Mouse (Mus musculus) heart, embryonic 13.5 days (tissue): ENCODE results near the gene Tshz2. TPM values are rescaled to one million over a fixed set of nuclear protein-coding genes. Genes with fewer than 3 reads are reported as not detected.

Source experiments
- ATAC-seq: fragments of 200-750 bp; cut with Nextera tagmentation; 2 replicates; pipeline ENCODE4 v1.8.0; 2017; ENCODE audit warnings: moderate TSS enrichment; ENCODE audit not compliant: insufficient number of reproducible peaks, low FRiP score, low TSS enrichment; ENCODE audit errors: extremely low read depth
- H3K27ac ChIP-seq: fragments of 300-500 bp; sonication (generic); replicated peaks from 2 replicates; pipeline ENCODE4 v1.5.1; 2015; ENCODE audit warnings: moderate library complexity, mild to moderate bottlenecking, inconsistent platforms
- H3K27me3 ChIP-seq: fragments of 300-500 bp; sonication (generic); replicated peaks from 2 replicates; pipeline ENCODE4 v1.6.1; 2015; ENCODE audit warnings: mild to moderate bottlenecking, inconsistent platforms
- H3K36me3 ChIP-seq: fragments of 300-500 bp; sonication (generic); 2 replicates; pipeline ENCODE4 v1.6.1; 2015; ENCODE audit warnings: mild to moderate bottlenecking, inconsistent platforms
- H3K4me1 ChIP-seq: fragments of 300-500 bp; sonication (generic); 2 replicates; pipeline ENCODE4 v1.6.1; 2015; ENCODE audit warnings: inconsistent platforms
- H3K4me2 ChIP-seq: fragments of 300-500 bp; sonication (generic); 2 replicates; pipeline ENCODE4 v1.6.1; 2015; ENCODE audit warnings: inconsistent platforms, mild to moderate bottlenecking, moderate library complexity
- H3K4me3 ChIP-seq: fragments of 300-500 bp; sonication (generic); 2 replicates; pipeline ENCODE4 v1.5.1; 2015; ENCODE audit warnings: moderate library complexity, mild to moderate bottlenecking, inconsistent platforms
- H3K9ac ChIP-seq: fragments of 300-500 bp; sonication (generic); 2 replicates; pipeline ENCODE4 v1.6.1; 2015; ENCODE audit warnings: inconsistent platforms, mild to moderate bottlenecking, moderate library complexity
- H3K9me3 ChIP-seq: fragments of 300-500 bp; sonication (generic); 2 replicates; pipeline ENCODE4 v1.6.1; 2016; ENCODE audit warnings: inconsistent platforms
- WGBS: fragments of 180-500 bp; shearing (Covaris S2); methylation state at CpG from one replicate; pipeline ENCODE4 v1.1.7; 2015; ENCODE audit warnings: mixed read lengths; 5-methylcytosine and 5-hydroxymethylcytosine counted together
- polyA plus RNA-seq: library from polyadenylated mRNA; unstranded; fragments of >200 nt; fragmentation: Nextera tagmentation; extraction: Ambion mirVana; gene quantifications from 2 replicates; pipeline ENCODE4 v1.2.1, GENCODE M21; 2015

The Tshz2 gene
- polyA plus RNA-seq, 1 experiment from 2014 or later = 4.1 TPM

GRCm38 (mm10) chr2:169821021-169821441 lies 188.2 kb downstream of the Tshz2 start:
- no peaks in the 10 kb centered on the region for H3K27me3 ChIP-seq
- H3K4me2 ChIP-seq = no peak overlapping the region
- 0 out of 2 replicates have a peak, but pooled peaks cover 2% of the 10 kb centered on the region for H3K4me1 ChIP-seq
- H3K4me3 ChIP-seq = no peak overlapping the region
- no peak overlapping the region for H3K9ac ChIP-seq
- no peaks in the 10 kb centered on the region for H3K36me3 ChIP-seq
- 89% methylated on average over 9 of the region's 9 CpGs for WGBS
- no peaks in the 10 kb centered on the region for H3K9me3 ChIP-seq
- H3K27ac ChIP-seq = no peak overlapping the region
- no peak for ATAC-seq

DNA sequence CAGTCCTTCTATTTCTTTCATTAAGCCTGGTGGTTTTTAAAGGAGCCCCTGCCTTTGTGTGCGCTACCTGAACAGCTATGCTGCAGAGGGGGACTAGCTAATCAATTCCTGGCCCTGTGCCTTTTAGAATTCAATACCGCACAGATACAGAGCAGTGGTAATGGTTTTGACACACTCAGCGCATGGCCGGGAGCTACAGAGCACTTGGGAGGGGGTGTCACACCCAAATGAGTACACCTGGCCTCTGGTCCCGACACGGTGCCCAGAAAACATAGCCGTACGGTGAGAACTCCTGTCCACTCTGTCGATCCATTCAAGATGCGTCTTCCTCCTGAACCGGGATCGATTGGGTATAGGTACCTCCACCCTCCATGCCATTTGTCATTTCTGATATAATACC lies 193.1 kb downstream of the Tshz2 start:
- no peak overlapping the region for H3K9ac ChIP-seq
- 0 out of 2 replicates have a peak overlapping the region, but pooled peaks have one; percentile 9 for H3K4me2 ChIP-seq
- H3K27ac ChIP-seq = no peak overlapping the region
- 78% methylated on average over 12 of the region's 12 CpGs for WGBS
- 0 out of 2 replicates have a peak, but pooled peaks cover 9% of the 10 kb centered on the region for H3K4me1 ChIP-seq
- ATAC-seq = no peak
- H3K9me3 ChIP-seq = no peaks in the 10 kb centered on the region
- no peaks in the 10 kb centered on the region for H3K36me3 ChIP-seq
- H3K4me3 ChIP-seq = no peak overlapping the region
- H3K27me3 ChIP-seq = no peaks in the 10 kb centered on the region

DNA sequence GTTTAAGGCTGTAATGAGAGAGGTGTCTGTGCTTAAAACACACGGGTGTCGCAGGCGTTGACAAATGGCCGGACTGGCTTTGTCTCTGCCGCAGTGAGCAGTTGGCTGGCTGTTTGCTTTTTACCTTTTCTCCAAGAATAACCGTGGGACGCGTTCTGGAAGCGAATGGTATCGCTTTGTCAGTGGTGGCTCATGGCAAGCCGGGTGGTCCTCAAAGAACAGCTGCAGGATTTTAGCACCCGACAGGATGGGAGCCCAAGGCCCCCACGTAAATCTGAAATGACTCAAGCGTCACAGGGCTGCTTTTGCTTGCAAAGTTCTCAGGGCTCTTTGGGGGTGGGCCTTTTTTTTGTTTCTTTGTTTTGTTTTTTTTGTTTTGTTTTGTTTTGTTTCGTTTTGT lies 193.5 kb downstream of the Tshz2 start:
- Histone ChIP-seq H3K36me3 (no peaks in the 10 kb centered on the region), H3K9me3 (no peaks in the 10 kb centered on the region), H3K27ac (no peak overlapping the region), H3K4me1 (0 out of 2 replicates have a peak, but pooled peaks cover 9% of the 10 kb centered on the region), H3K27me3 (no peaks in the 10 kb centered on the region), H3K4me3 (no peak overlapping the region), H3K9ac (no peak overlapping the region), H3K4me2 (0 out of 2 replicates have a peak overlapping the region, but pooled peaks have one; percentile 9)
- no peak for ATAC-seq
- WGBS = 54% methylated on average over 15 of the region's 15 CpGs

GRCm38 (mm10) chr2:169826833-169827232 lies 194.0 kb downstream of the Tshz2 start:
- H3K27ac ChIP-seq = no peak overlapping the region
- no peak for ATAC-seq
- H3K4me1 ChIP-seq = 0 out of 2 replicates have a peak, but pooled peaks cover 9% of the 10 kb centered on the region
- no peaks in the 10 kb centered on the region for H3K36me3 ChIP-seq
- no peak overlapping the region for H3K4me3 ChIP-seq
- H3K27me3 ChIP-seq = no peaks in the 10 kb centered on the region
- no peaks in the 10 kb centered on the region for H3K9me3 ChIP-seq
- no peak overlapping the region for H3K9ac ChIP-seq
- WGBS = 58% methylated on average over 8 of the region's 8 CpGs
- no peak overlapping the region for H3K4me2 ChIP-seq

- 68% methylated on average over 12 of the region's 12 CpGs for WGBS
- no peak overlapping the region for H3K4me3 ChIP-seq
- no peak overlapping the region for H3K27ac ChIP-seq
- H3K4me1 ChIP-seq = peaks cover 7% of the 10 kb centered on the region
- no peak overlapping the region for H3K4me2 ChIP-seq
- ATAC-seq = no peak
- no peaks in the 10 kb centered on the region for H3K9me3 ChIP-seq
- no peaks in the 10 kb centered on the region for H3K36me3 ChIP-seq
- H3K27me3 ChIP-seq = no peaks in the 10 kb centered on the region
- H3K9ac ChIP-seq = no peak overlapping the region
Observed at GRCm38 (mm10) chr2:169832184-169832583, 199.4 kb downstream of the Tshz2 start.

DNA sequence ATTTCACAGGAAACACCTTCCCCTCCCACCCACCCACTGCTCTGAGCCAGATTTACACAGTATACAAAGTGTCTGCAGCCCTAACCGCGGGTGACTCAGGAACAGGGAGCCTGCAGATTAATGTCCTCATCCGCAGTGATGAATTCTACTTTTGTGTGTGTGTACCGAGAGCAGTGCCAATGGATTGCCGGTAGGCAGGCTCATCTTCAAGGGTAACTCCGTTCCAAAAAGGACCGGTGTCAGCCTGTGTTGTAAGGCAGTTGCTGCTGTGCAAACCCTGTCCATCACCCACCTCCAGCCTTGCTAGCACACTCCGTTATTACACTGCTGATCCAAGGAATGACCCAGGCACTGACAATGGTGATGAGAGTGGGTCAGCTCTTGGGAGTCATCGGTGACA lies 200.8 kb downstream of the Tshz2 start:
- Histone ChIP-seq H3K4me1 (peaks cover 7% of the 10 kb centered on the region), H3K27ac (no peak overlapping the region), H3K27me3 (no peaks in the 10 kb centered on the region), H3K4me2 (no peak overlapping the region), H3K4me3 (no peak overlapping the region), H3K9ac (no peak overlapping the region), H3K9me3 (no peaks in the 10 kb centered on the region), H3K36me3 (no peaks in the 10 kb centered on the region)
- WGBS = 68% methylated on average over 9 of the region's 9 CpGs
- ATAC-seq = no peak

DNA sequence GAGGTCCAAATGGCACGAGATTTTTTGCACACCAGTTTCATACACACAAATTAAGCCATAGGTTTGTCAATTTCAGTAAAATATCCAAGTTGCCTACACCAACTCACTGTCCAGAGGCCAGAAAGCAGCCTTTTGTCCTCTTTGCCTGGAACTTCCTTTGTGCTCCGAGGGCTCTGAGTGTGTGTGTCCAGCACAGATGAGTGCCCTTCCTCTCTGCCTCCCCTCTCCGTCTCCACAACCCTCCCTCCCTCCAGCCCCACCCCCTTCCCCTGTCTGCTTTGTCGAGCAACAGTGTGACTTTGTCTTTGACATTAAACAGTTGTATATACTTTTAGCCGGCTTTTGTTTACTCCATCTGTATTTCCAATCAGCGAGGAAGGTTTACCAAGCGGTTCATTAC lies 201.8 kb downstream of the Tshz2 start:
- Histone ChIP-seq H3K9me3 (no peaks in the 10 kb centered on the region), H3K4me3 (no peak overlapping the region), H3K4me2 (no peak overlapping the region; the same call in 1 of the 2 replicates), H3K9ac (0 out of 2 replicates have a peak overlapping the region, but pooled peaks have one; percentile 14), H3K4me1 (peaks cover 7% of the 10 kb centered on the region), H3K27ac (no peak overlapping the region), H3K36me3 (no peaks in the 10 kb centered on the region), H3K27me3 (no peaks in the 10 kb centered on the region)
- no peak for ATAC-seq
- 29% methylated on average over 7 of the region's 7 CpGs for WGBS

GRCm38 (mm10) chr2:169837031-169837605 lies 204.3 kb downstream of the Tshz2 start:
- H3K9me3 ChIP-seq = no peaks in the 10 kb centered on the region
- no peak overlapping the region for H3K4me2 ChIP-seq
- no peaks in the 10 kb centered on the region for H3K27me3 ChIP-seq
- H3K9ac ChIP-seq = no peak overlapping the region
- no peak overlapping the region for H3K27ac ChIP-seq
- 77% methylated on average over 7 of the region's 7 CpGs for WGBS
- no peaks in the 10 kb centered on the region for H3K36me3 ChIP-seq
- ATAC-seq = no peak
- peaks cover 7% of the 10 kb centered on the region for H3K4me1 ChIP-seq
- no peak overlapping the region for H3K4me3 ChIP-seq

DNA sequence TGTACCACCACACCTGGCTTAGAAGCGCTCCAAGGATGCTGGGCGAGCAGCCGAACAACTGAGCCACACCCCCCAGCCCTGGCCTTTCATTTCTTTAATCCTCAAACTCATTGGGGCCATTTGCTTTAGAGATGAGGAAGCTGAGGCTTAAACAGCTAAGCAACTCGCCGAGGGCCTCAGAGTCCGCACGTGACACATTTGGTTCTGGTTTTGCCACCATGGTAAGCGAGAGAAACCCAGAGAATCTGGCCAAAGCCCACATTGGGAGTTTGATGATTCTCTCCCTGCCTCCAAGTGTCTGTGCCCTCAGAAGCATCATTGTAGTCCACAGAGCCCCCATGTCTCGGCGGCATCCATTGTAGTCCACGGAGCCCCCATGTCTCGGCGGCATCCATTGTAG lies 205.7 kb downstream of the Tshz2 start:
- Histone ChIP-seq H3K36me3 (no peaks in the 10 kb centered on the region), H3K9ac (no peak overlapping the region), H3K4me1 (peaks cover 7% of the 10 kb centered on the region), H3K4me2 (no peak overlapping the region), H3K27me3 (no peaks in the 10 kb centered on the region), H3K4me3 (no peak overlapping the region), H3K27ac (no peak overlapping the region), H3K9me3 (no peaks in the 10 kb centered on the region)
- no peak for ATAC-seq
- WGBS = 92% methylated on average over 13 of the region's 13 CpGs

GRCm38 (mm10) chr2:169841442-169841841 lies 208.6 kb downstream of the Tshz2 start:
- Histone ChIP-seq H3K27me3 (no peaks in the 10 kb centered on the region), H3K9me3 (no peaks in the 10 kb centered on the region), H3K4me3 (no peak overlapping the region), H3K9ac (no peak overlapping the region), H3K4me1 (no peaks in the 10 kb centered on the region), H3K36me3 (no peaks in the 10 kb centered on the region), H3K27ac (no peak overlapping the region), H3K4me2 (no peak overlapping the region)
- ATAC-seq = no peak
- 58% methylated on average over 10 of the region's 10 CpGs for WGBS

- no peak overlapping the region for H3K27ac ChIP-seq
- whole genome bisulfite sequencing = 58% methylated on average over 6 of the region's 6 CpGs
Observed at GRCm38 (mm10) chr2:169842494-169842893, 209.7 kb downstream of the Tshz2 start.

DNA sequence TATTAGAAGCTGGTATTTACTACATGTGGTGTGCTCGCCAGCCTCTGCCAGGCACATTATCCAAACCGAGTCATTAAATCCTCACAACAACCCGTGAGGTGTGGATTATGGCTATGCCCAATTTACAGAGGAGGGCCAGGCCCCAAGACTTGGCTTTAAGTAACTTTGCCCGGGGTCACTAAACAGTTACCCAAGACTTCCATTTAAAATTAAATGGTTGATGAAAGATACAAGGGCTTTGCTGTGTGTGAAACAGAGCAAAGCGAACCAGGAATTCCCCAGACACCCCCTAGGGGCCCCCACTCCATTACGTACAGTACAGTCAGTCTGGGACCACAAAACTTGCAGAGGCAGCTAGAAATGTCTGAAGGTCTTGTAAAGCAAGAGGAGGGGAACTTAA lies 210.7 kb downstream of the Tshz2 start:
- no peaks in the 10 kb centered on the region for H3K9me3 ChIP-seq
- no peak overlapping the region for H3K9ac ChIP-seq
- no peaks in the 10 kb centered on the region for H3K4me1 ChIP-seq
- no peaks in the 10 kb centered on the region for H3K36me3 ChIP-seq
- no peak for ATAC-seq
- no peak overlapping the region for H3K4me3 ChIP-seq
- 58% methylated on average over 6 of the region's 6 CpGs for WGBS
- no peak overlapping the region for H3K27ac ChIP-seq
- no peak overlapping the region for H3K4me2 ChIP-seq
- H3K27me3 ChIP-seq = 0 out of 2 replicates have a peak, but pooled peaks cover 4% of the 10 kb centered on the region

More at GRCm38 (mm10) chr2:169842494-169842893, 209.7 kb downstream of the Tshz2 start:
- Histone ChIP-seq H3K9ac (no peak overlapping the region), H3K9me3 (no peaks in the 10 kb centered on the region), H3K4me3 (no peak overlapping the region), H3K4me2 (no peak overlapping the region), H3K27me3 (no peaks in the 10 kb centered on the region), H3K4me1 (no peaks in the 10 kb centered on the region), H3K36me3 (no peaks in the 10 kb centered on the region)
- no peak for ATAC-seq
